Mouse (Mus musculus): ENCODE results near the gene Slc45a2. TPM values are rescaled to one million over a fixed set of nuclear protein-coding genes. Genes with fewer than 3 reads are reported as not detected.
"Not testable (repeated sequence)": the region's sequence is repeated elsewhere in the genome, so short reads cannot be mapped to it uniquely, and the experiment has no call there.

The Slc45a2 gene
- polyA plus RNA-seq, 1 experiment from 2014 or later: not detected

DNA sequence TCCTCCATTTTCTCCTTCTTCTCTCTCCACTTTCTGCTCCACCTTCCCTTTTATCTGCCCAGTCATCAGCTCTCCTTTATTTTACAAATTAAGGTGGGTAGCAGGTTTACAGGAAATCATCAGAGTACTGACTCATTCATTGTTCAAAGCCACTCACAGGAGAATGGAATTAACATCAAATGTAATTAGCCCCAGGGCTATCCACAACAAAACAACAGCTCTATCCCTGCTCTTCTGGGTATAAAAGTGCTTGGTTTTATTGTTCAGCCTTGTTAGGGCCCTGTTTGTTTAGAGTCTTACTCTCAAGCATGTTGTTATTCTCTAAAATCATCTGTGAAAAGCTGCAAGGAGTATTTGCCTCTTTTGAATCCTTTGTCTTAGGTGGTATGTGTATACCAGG lies 23.4 kb upstream of the Slc45a2 start:
- Histone ChIP-seq H3K27me3 (no peaks in the 10 kb centered on the region), H3K9ac (no peak overlapping the region), H3K4me3 (no peak overlapping the region), H3K4me2 (no peak overlapping the region), H3K36me3 (ENCODE audit: poor library complexity, severe bottlenecking) (no peaks in the 10 kb centered on the region), H3K4me1 (peaks cover under 1% of the 10 kb centered on the region; the same call in 1 of the 2 replicates), H3K27ac (no peak overlapping the region), H3K9me3 (replicated peaks) (no peaks in the 10 kb centered on the region)
- ATAC-seq: no peak

DNA sequence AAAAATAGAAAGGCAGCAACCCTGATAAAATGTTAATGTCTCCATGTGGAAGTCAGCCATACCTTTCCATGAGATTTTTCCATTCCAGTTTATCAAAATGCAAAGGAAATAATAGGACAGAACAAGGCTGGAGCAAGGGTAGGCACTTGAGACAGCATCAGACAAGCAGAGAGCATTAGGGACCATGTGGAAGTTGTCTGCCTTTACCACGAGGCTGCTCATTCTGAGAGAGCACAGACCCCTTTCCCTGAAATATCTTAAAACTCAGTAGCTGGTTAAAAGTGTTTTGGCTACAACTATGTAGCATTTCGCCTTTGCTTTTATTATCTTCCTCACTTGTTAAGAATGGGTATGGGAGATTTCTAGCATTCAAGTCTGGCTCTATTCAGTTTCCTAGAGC lies 19.8 kb upstream of the Slc45a2 start:
- Histone ChIP-seq H3K4me3 (no peak overlapping the region), H3K36me3 (ENCODE audit: poor library complexity, severe bottlenecking) (no peaks in the 10 kb centered on the region), H3K4me2 (peak overlapping the region; percentile 67), H3K9ac (no peak overlapping the region), H3K27me3 (no peaks in the 10 kb centered on the region), H3K27ac (no peak overlapping the region), H3K4me1 (peaks cover 5% of the 10 kb centered on the region; the same call in 1 of the 2 replicates), H3K9me3 (replicated peaks) (no peaks in the 10 kb centered on the region)
- 65% methylated on average over 2 of the region's 2 CpGs for WGBS
- no peak for ATAC-seq

DNA sequence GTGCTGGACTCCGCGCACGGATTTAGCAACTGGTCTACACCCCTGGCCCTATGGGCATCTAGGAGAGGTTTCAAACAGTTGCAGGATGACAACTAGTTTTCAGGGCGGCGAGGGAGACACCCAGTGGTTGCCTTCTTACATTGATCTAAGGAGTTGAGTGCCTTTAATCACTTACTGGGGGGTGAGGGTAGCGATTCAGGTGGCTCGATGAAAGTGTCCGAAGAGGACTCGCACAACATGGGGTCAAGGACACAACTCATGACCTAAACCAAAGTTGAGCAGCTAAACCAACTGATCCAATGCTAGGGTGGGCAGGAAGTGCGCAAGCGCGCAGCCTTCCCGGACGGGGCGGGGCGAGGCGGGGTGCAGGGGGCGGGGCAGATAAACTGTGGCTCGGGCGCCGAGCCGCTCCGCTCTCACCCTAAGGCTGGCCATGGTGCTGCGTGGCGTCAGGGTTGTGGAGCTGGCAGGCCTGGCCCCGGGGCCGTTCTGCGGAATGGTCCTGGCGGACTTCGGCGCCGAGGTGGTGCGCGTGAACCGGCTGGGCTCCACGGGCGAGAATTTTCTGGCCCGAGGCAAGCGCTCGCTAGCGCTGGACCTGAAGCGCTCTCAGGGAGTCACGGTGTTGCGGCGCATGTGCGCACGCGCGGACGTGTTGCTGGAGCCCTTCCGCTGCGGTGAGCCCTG lies 19.0 kb upstream of the Slc45a2 start, which contains the start of gene Amacr:
Amacr (plus strand) TSS at position 380 of the 687 bp plus-strand sequence.
- peak within 1 kb of the TSS; percentile 78 for H3K9ac ChIP-seq
- peaks cover 5% of the 10 kb centered on the region; the same call in 1 of the 2 replicates for H3K4me1 ChIP-seq
- H3K4me2 ChIP-seq: peak within 1 kb of the TSS; percentile 67
- H3K36me3 ChIP-seq (ENCODE audit: poor library complexity, severe bottlenecking): no peaks in the 10 kb centered on the region
- H3K27me3 ChIP-seq: no peaks in the 10 kb centered on the region
- H3K9me3 ChIP-seq (replicated peaks): no peaks in the 10 kb centered on the region
- peak within 1 kb of the TSS; percentile 67 for H3K4me3 ChIP-seq
- WGBS: under 1% methylated on average over 50 of the region's 52 CpGs
- H3K27ac ChIP-seq: peak within 1 kb of the TSS; percentile 78
- ATAC-seq: peak; percentile 99

DNA sequence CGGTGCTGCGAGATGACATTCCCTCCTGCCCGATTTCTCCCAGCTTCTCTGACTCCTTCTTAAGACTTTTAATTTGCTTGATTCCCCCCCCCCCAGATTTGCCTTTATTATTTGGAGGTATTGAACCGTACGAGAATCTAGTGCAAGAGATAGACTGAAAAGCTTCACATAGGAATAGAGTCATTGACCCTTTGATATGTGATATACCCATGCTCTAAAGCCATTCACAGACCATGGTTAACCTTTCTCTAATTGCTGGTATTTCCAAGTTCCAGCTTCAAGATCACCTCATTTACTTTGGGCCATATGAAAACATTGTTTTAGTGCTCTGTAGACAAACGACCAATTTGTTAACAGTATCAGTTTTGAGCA lies 18.5 kb upstream of the Slc45a2 start:
- Histone ChIP-seq H3K27ac (peak overlapping the region; percentile 78), H3K4me1 (peaks cover 5% of the 10 kb centered on the region; the same call in 1 of the 2 replicates), H3K36me3 (ENCODE audit: poor library complexity, severe bottlenecking) (no peaks in the 10 kb centered on the region), H3K9ac (peak overlapping the region; percentile 78), H3K4me2 (peak overlapping the region; percentile 67), H3K4me3 (peak overlapping the region; percentile 67), H3K9me3 (replicated peaks) (no peaks in the 10 kb centered on the region), H3K27me3 (no peaks in the 10 kb centered on the region)
- no peak for ATAC-seq
- WGBS: 7% methylated on average over 6 of the region's 6 CpGs

DNA sequence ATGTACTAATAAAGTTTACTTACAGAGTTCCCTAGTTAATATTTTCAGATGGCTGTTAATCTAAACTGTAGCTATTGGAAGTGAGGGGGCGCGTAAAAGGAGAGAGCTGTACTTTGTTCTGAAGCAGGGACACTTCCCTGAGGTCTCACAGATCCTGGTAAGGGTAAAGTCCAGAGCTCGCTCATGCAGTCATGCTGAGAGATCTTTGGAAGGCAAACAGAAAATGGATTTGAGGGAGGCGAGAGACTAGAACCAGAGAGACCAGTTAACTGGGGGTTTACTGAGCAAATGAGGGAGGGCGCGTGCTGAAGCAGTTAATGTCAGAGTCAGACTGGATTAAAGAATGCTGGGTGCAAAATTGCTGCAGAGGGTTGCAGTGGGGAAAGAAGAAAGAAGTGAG lies 14.8 kb upstream of the Slc45a2 start:
- WGBS: 83% methylated on average over 6 of the region's 6 CpGs
- H3K27me3 ChIP-seq: no peaks in the 10 kb centered on the region
- no peaks in the 10 kb centered on the region for H3K9me3 ChIP-seq (replicated peaks)
- H3K4me3 ChIP-seq: no peak overlapping the region
- H3K27ac ChIP-seq: no peak overlapping the region
- H3K4me2 ChIP-seq: no peak overlapping the region
- no peak for ATAC-seq
- H3K4me1 ChIP-seq: peaks cover 5% of the 10 kb centered on the region; the same call in 1 of the 2 replicates
- H3K36me3 ChIP-seq (ENCODE audit: poor library complexity, severe bottlenecking): no peaks in the 10 kb centered on the region
- no peak overlapping the region for H3K9ac ChIP-seq

DNA sequence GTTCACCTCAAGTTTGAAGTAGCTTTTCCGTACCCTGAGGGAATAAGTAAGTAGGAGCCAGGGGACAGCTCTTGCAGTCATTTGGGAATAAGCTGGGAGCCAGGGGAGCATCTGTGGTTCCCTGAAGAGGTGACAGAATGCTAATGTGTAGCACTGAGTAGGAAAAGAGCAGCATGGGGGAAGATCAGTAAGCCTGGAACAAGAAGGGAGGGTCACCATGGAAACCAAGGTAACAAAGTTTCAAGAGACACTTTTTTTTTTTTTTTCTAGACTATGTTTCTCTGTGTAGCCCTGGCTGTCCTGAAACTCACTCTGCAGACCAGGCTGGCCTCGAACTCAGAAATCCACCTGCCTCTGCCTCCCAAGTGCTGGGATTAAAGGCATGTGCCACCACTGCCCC lies 14.0 kb upstream of the Slc45a2 start:
- WGBS: 75% methylated on average over 2 of the region's 2 CpGs

DNA sequence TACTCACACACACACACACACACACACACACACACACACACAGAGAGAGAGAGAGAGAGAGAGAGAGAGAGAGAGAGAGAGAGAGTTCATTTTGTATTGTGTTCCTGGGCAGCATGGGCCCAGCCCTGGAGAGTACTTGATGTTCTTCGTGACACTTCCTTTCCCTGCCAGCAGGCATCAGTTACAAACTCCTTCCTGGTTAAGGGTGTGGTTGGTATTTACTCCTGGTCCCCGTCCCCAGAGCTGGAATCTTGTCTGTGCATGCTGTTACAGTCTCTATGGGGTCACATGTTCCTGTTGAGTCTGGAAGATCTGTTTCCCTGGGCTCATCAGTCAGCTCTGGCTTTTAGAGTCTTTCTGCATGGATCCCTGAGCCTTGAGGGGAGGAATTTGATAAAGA lies 10.1 kb upstream of the Slc45a2 start:
- ATAC-seq: no peak
- Histone ChIP-seq H3K4me2 (no peak overlapping the region), H3K36me3 (ENCODE audit: poor library complexity, severe bottlenecking) (no peaks in the 10 kb centered on the region), H3K27me3 (no peaks in the 10 kb centered on the region), H3K9me3 (replicated peaks) (no peaks in the 10 kb centered on the region), H3K27ac (no peak overlapping the region), H3K4me1 (no peaks in the 10 kb centered on the region), H3K4me3 (no peak overlapping the region), H3K9ac (no peak overlapping the region)
- WGBS: 54% methylated on average over 2 of the region's 2 CpGs

More for the DNA sequence above, 14.0 kb upstream of the Slc45a2 start:
- H3K4me1 ChIP-seq; H3K27ac ChIP-seq; ATAC-seq; H3K9me3 ChIP-seq (replicated peaks); H3K27me3 ChIP-seq; H3K36me3 ChIP-seq (ENCODE audit: poor library complexity, severe bottlenecking); H3K9ac ChIP-seq; H3K4me3 ChIP-seq; H3K4me2 ChIP-seq: not testable (repeated sequence)

DNA sequence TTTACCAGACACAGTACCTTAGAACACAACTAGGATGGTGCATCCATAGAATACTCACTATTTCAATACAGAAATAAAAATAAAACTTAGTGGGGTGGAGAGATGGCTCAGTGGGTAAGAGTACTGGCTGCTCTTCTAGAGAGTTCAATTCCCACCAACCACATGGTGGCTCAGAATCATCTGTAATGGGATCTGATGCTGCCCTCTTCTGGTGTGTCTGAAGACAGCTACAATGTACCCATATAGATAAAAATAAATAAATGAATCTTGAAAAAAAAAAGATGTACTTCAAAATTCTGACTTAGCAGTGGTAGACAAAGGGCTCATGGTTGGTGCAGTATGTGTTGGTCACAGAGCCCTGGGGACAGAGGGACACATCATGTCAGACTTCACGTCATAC lies 9.0 kb upstream of the Slc45a2 start:
- Histone ChIP-seq H3K4me2 (no peak overlapping the region), H3K9ac (no peak overlapping the region), H3K27me3 (no peaks in the 10 kb centered on the region), H3K36me3 (ENCODE audit: poor library complexity, severe bottlenecking) (no peaks in the 10 kb centered on the region), H3K9me3 (replicated peaks) (no peaks in the 10 kb centered on the region), H3K4me1 (no peaks in the 10 kb centered on the region), H3K27ac (no peak overlapping the region), H3K4me3 (no peak overlapping the region)
- 95% methylated on average over 1 of the region's 1 CpGs for WGBS
- ATAC-seq: no peak

DNA sequence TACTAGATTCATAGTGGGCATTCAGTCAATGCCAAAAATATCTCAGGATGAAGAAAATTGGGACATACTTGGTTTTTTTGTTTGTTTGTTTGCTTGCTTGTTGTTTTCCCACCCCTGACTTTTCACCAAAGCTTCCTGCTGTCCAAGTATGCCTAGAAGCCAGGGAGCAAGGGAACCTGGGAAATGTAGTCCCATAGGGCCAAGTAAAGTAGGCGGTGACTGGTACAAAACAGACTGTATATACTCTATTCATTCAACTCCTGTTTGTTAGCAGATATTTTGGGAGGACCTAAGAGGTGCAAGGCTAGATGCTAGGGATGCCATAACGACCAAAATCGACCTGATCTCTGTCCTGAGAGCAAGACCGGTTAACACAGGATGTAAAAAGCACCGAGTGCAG lies 689 bp upstream of the Slc45a2 start:
- no peaks in the 10 kb centered on the region for H3K36me3 ChIP-seq (ENCODE audit: poor library complexity, severe bottlenecking)
- no peak overlapping the region for H3K9ac ChIP-seq
- peak; percentile 53; the same call in 1 of the 2 replicates for ATAC-seq
- H3K4me2 ChIP-seq: no peak overlapping the region
- H3K4me3 ChIP-seq: no peak overlapping the region
- H3K9me3 ChIP-seq (replicated peaks): no peaks in the 10 kb centered on the region
- H3K27ac ChIP-seq: no peak overlapping the region
- WGBS: 54% methylated on average over 5 of the region's 5 CpGs
- H3K4me1 ChIP-seq: no peaks in the 10 kb centered on the region
- H3K27me3 ChIP-seq: no peaks in the 10 kb centered on the region

DNA sequence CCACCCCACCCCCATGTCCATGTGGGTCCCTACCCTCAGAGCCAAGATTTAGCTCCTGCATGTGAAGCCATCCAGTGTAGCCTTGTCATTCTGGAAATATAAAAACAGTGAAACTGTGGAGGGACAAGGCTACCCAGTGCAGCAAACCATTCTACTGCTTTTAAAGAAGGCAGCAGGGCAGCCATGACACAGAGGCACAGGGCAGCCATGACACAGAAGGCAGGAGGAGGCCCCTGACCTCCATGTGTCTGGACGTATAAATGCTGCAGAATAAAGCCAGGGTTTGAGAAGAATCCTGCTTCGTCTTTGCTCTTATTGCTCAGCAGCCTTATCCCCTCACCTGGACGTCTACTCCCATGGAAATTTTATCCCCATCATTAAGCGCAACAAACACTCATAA lies 3.3 kb downstream of the Slc45a2 start:
- 87% methylated on average over 4 of the region's 4 CpGs for WGBS
- no peaks in the 10 kb centered on the region for H3K27me3 ChIP-seq
- no peak overlapping the region for H3K9ac ChIP-seq
- no peaks in the 10 kb centered on the region for H3K4me1 ChIP-seq
- H3K4me2 ChIP-seq: no peak overlapping the region
- H3K4me3 ChIP-seq: no peak overlapping the region
- H3K27ac ChIP-seq: no peak overlapping the region
- no peaks in the 10 kb centered on the region for H3K36me3 ChIP-seq (ENCODE audit: poor library complexity, severe bottlenecking)
- no peaks in the 10 kb centered on the region for H3K9me3 ChIP-seq (replicated peaks)
- no peak for ATAC-seq

DNA sequence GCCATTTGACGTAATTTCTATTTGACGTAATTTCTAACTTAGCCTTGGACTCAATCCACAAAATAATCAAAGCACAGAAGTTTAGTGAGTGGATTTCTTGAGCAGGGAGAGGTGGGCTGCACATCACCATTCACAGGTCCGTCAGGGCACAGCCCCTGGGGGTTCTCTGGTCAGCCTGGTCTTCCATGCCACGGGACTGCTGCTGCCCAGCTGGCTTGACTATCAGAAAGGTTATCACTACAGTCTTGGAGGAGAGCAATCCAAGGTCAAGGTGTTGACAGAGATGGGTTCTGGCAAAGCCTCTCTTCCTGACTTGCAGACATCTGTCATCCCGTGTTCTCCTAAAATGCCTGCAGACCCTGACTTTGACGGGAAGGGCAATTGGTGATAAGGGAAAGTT lies 4.1 kb downstream of the Slc45a2 start:
- no peak overlapping the region for H3K4me3 ChIP-seq
- H3K27ac ChIP-seq: no peak overlapping the region
- H3K4me2 ChIP-seq: no peak overlapping the region
- WGBS: 87% methylated on average over 6 of the region's 6 CpGs
- ATAC-seq: no peak
- no peaks in the 10 kb centered on the region for H3K27me3 ChIP-seq
- H3K36me3 ChIP-seq (ENCODE audit: poor library complexity, severe bottlenecking): no peaks in the 10 kb centered on the region
- no peak overlapping the region for H3K9ac ChIP-seq
- no peaks in the 10 kb centered on the region for H3K9me3 ChIP-seq (replicated peaks)
- no peaks in the 10 kb centered on the region for H3K4me1 ChIP-seq

DNA sequence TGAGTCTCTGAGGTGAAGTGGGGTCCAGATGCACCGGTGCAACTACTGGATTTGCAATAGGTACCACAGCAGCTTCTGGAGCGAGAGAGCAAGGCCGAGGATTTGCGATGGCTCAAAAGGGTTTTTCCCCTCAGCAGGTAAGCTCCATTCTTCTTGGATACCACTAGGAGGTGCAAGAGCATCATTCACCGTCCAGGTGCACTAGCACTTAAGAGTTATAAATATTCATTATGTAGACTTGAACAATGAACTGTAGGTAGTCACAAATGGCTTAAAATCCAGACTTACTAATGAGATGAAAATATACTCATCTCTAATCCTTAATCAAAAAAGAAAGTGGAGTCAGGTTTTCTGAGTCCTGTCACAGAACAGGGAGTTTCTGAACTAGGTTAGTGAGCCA lies 8.2 kb downstream of the Slc45a2 start:
- 22% methylated on average over 5 of the region's 5 CpGs for WGBS
- Histone ChIP-seq H3K4me1 (no peaks in the 10 kb centered on the region), H3K4me2 (no peak overlapping the region), H3K27me3 (no peaks in the 10 kb centered on the region), H3K9ac (no peak overlapping the region), H3K36me3 (ENCODE audit: poor library complexity, severe bottlenecking) (no peaks in the 10 kb centered on the region), H3K4me3 (no peak overlapping the region), H3K27ac (no peak overlapping the region), H3K9me3 (replicated peaks) (no peaks in the 10 kb centered on the region)
- peak; percentile 45; the same call in 1 of the 2 replicates for ATAC-seq

DNA sequence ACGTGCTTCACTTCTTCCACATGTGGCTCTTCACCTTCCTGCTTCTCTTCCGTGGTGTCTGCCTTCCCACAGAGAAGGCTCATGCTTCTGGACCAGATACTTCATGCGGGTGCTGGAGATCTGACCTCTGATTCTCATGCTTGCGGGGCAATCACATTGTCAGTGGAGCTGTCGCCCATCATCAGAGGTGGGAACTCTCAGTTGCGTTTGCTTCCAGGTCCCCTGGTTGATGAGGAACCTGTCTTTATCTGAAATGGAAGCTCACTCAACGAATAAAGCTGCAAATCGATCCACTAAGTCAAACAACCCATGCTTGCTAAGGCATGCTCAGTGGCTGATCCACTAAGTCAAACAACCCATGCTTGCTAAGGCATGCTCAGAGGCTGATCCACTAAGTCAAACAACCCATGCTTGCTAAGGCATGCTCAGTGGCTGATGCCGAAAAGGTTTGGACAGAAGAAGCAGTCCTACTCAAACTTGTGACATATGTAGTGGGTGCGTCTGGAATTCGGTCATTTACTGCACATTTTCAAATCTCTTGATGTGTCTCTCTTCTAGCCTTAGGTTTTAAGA lies 10.5 kb downstream of the Slc45a2 start:
- H3K9ac ChIP-seq: no peak overlapping the region
- H3K4me2 ChIP-seq: no peak overlapping the region
- no peaks in the 10 kb centered on the region for H3K4me1 ChIP-seq
- no peaks in the 10 kb centered on the region for H3K36me3 ChIP-seq (ENCODE audit: poor library complexity, severe bottlenecking)
- ATAC-seq: no peak
- 94% methylated on average over 11 of the region's 11 CpGs for WGBS
- no peak overlapping the region for H3K27ac ChIP-seq
- no peaks in the 10 kb centered on the region for H3K27me3 ChIP-seq
- no peaks in the 10 kb centered on the region for H3K9me3 ChIP-seq (replicated peaks)
- no peak overlapping the region for H3K4me3 ChIP-seq

Measured in forebrain, embryonic 13.5 days (tissue).